Mouse (Mus musculus): ENCODE measurements at regions not wholly inside any gene's neighbourhood (a gene's known extent, or its start where the extent isn't known, plus 50 kb on each side); places are given as distances from the start of the nearest gene placed in this dataset.

DNA sequence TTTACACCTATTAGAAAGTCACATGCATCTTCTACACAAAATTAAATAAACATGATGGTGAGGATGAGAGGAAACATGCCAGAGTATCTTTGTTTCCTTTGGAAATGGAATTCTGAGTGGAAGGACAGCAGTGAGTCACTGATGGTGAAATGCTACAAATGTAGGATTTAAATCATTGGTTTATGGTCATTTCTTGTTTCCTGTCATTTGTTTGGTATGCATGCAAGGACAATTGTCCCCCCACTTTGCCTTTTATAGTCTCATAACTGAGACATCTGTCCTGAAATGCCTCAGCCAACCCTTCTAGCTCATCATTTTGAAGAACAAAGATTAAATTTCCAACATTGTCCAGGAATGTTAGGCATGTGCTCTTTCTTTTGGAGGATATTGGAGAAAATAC, 77.2 kb upstream of the Hypm start:
- no peak for TF ChIP-seq ZNF384 (IDR thresholded peaks at IDR 0.05; ENCODE audit: low read depth, low read length)
- no peak for TF ChIP-seq HCFC1 (IDR thresholded peaks at IDR 0.05; ENCODE audit: borderline replicate concordance, insufficient read depth, low read length)
- TF ChIP-seq ZC3H11A (IDR thresholded peaks at IDR 0.05; ENCODE audit: borderline replicate concordance, low read depth, low read length): no peak

Measured in ES-E14 (cell line).